Mouse (Mus musculus) stomach, postnatal 0 days (tissue): ENCODE measurements around the gene Gtf2h5.

Source experiments
- CTCF ChIP-seq: IDR thresholded peaks from 2 replicates; pipeline ENCODE4 v1.5.1; 2016; ENCODE audit warnings: antibody characterized with exemption, low read depth, mild to moderate bottlenecking, moderate library complexity
- EP300 ChIP-seq: optimal IDR thresholded peaks from 2 replicates; pipeline ENCODE3; 2016; ENCODE audit warnings: antibody characterized with exemption

GRCm38 (mm10) chr17:6117148-6117725, 37.7 kb downstream of the Gtf2h5 start:
- TF ChIP-seq CTCF (no peak), EP300 (no peak)
